Mouse (Mus musculus) CD4-positive, CD25-positive, alpha-beta regulatory T cell (primary cell): ENCODE measurements around the gene Gm11037. TPM values are rescaled to one million over a fixed set of nuclear protein-coding genes. Genes with fewer than 3 reads are reported as not detected.

Experiments used
- polyA plus RNA-seq: library from polyadenylated mRNA; unstranded; fragments of 100-300 nt; shearing (Covaris generic); gene quantifications from one replicate; pipeline ENCODE4 v1.2.1, GENCODE M21; 2017

Gene Gm11037
- polyA plus RNA-seq, result not detected

DNA sequence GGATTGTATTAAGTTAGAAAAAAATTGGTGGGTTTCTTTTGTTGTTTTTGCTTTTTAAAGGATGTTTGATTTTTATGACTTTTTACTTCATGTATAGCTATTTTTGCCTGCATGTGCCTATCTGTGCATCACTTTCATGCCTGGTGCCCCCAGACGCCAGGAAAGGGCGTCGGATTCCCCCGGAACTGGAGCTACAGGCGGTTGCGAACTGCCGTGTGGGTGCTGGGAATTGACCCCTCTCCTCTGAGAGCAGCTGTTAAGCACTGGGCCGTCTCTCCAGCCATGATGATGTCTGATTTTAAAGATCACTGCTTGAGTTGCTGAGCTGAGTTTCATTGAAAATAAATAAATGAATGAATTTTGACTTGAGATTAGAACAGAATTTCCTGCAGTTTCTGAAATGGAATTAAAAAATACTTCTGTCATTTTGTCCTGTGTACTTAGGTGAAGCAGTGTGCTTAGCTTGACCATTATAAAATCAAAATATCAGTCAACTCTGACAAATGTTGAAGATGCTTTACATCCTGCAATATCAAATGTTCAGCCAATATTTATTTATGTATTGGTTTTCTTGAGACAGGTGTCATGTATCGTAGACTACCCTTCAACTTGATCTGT lies at the start of gene Gm11037:
Gene Gm11037, plus strand, starts transcription at position 568 of the 618 bp plus-strand sequence.

DNA sequence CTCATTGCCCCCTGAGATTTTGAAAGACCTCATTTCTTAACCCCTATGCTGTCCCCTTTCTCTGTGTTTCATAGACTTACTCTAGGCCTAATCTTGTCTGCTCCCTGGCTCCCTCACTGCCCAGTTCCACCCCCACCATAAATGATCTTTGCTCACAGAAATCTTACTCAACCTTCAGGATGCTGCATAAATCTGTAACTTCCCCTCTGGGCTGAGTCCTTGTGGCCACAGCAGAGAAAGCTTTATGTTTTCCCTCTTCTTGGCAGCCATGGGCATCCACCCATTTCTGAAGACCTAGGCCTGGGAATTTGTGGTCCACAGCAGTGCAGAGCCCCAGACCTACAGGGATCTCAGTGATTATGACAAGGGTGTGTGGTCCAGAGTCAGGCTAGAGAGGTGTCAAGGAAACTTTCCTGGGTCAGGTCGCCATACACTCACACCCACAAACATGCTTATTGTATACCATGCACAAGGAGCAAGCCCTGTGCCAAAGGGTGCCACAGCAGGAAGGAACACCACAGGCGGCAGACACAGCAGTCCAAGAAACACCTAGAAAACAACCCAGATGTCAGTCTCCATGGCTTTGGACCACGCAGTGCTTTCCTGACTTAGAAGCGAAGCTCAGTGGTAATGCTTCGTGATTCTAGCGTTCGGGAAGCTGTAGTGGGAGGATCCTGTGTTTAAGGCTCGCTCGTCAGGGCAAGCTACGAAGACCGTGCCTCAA lies 46.5 kb upstream of the Gm11037 start, which contains the start of gene Siglec1:
Gene Siglec1, minus strand, starts transcription at position 99 of the 724 bp plus-strand sequence.

DNA sequence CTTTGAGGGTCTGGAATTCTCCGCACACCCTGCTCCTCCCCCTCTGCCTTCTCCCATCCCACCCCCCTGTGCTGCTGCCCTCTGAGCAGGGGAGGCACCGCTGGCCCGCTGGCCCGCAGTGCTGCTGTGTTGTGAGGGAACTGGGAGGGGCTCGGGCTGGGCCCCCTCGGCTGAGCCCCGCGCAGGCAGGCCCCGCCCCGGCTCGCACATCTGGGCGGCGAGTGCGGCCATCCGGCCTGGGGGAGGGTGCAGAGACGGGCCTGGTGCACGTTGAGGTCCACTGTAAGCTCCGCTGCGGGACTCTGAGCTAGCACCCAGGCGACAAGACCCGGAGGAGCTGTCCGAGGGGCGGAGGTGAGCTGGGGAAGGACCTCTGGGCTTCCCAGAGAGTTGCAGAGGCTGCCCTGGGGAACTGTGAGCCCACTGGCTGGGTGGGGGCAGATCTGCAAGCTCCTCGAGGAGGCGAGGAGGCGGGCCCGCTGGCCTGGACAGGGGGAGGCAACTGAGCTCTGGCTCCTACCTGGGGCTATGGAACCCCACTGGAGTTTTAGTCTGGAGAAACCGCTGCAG lies 6.1 kb upstream of the Gm11037 start, which contains the start of gene Hspa12b:
Gene Hspa12b, plus strand, starts transcription at position 120 of the 570 bp plus-strand sequence.

DNA sequence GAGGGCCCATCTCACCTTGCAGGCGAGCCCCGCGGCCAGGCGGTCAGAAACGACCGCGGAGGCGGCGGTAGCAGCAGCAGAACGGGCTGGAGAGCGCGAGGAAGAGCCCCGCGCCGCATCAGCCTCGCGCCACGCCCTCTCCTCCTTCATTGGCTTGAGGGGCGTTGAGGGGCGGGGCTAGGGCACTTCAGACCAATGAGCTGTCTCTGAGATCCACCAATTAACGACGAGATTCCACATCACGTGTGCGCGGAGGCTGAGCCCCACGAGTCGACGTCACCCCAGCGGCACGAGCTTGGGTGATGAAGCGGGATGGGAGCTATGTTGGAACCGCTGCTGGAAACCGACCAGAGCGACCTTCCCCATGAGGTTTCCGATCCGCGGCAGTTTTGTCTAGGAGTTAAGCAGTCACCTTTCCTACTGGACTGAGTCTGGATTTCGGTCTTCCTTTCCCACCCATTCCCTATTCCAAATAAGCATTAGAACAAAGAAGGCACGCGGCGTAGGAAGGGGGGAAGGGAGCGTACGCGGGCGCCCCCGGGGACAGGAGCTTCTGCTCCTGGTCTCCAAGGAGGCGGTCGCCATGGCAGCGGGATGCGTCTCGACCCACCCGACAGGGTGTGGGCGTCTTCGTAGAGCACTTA lies 26.8 kb downstream of the Gm11037 start, which contains the start of gene 1700037H04Rik:
Gene 1700037H04Rik, minus strand, starts transcription at position 144 of the 644 bp plus-strand sequence.

DNA sequence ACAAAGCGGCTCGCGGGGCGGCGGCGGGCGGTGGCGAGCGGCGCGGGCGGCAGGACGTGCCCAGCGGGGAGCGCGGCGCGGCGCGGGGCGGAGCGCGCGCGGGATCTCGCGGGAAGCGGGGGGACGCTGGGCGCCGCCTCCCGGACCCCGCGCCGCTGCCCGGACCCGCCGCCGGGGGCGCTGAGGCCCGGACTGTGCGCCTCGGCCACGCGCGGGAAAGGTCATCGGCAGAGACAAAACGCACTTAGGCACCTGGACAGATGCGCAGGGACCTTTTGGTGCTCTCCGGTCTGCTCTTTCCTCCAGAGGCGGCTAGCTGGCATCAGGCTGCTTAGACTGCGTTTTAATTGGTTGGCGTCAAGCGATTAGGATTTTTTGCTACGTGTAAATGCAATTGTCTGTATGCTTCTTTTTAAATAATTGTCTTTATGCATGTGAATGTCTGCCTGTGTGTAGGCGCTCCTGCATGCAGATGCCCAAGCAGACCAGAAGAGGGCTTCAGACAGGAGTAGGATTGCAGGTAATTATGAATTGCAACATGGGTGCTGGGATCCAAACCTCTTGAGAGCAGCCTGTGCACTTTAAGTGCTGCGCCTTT lies 46.8 kb downstream of the Gm11037 start, which contains the start of gene Cenpb:
Gene Cenpb, minus strand, starts transcription at position 78 of the 598 bp plus-strand sequence.

Other genes with a start within 250 kb of the Gm11037 start
- gene 4930402H24Rik, start 227.1 kb upstream of the Gm11037 start, polyA plus RNA-seq, result 16.5 TPM
- gene Atrn, start 227.0 kb upstream of the Gm11037 start, polyA plus RNA-seq, result 14.3 TPM
- gene Gfra4, start 90.4 kb upstream of the Gm11037 start, polyA plus RNA-seq, result not detected
- gene Adam33, start 69.7 kb upstream of the Gm11037 start, polyA plus RNA-seq, result 0.23 TPM
- gene Siglec1, start 46.7 kb upstream of the Gm11037 start, polyA plus RNA-seq, result 0.13 TPM
- 0.35 TPM for gene Hspa12b, start 6.2 kb upstream of the Gm11037 start, polyA plus RNA-seq
- 42.8 TPM for gene 1700037H04Rik, start 26.6 kb downstream of the Gm11037 start, polyA plus RNA-seq
- 7.4 TPM for gene Cenpb, start 46.6 kb downstream of the Gm11037 start, polyA plus RNA-seq
- gene Cdc25b, start 53.5 kb downstream of the Gm11037 start, polyA plus RNA-seq, result 78.9 TPM
- 0.26 TPM for gene Spef1, start 53.8 kb downstream of the Gm11037 start, polyA plus RNA-seq
- 19.7 TPM for gene Ap5s1, start 73.6 kb downstream of the Gm11037 start, polyA plus RNA-seq
- 25.9 TPM for gene Mavs, start 100.6 kb downstream of the Gm11037 start, polyA plus RNA-seq
- 104 TPM for gene Pank2, start 129.0 kb downstream of the Gm11037 start, polyA plus RNA-seq
- gene Rnf24, start 219.4 kb downstream of the Gm11037 start, polyA plus RNA-seq, result 1.1 TPM